Mouse (Mus musculus) olfactory bulb, adult 2 months (tissue): ENCODE results near the gene Pigyl. TPM values are rescaled to one million over a fixed set of nuclear protein-coding genes. Genes with fewer than 3 reads are reported as not detected.

ENCODE experiments used
- H3K27ac ChIP-seq: fragments of 200-500 bp; 2 replicates; pipeline ENCODE4 v1.5.1; 2012; ENCODE audit warnings: low read depth, low read length; ENCODE audit not compliant: insufficient read depth
- H3K4me1 ChIP-seq: fragments of 200-500 bp; 2 replicates; pipeline ENCODE4 v1.6.1; 2012; ENCODE audit warnings: low read length; ENCODE audit not compliant: control insufficient read depth, insufficient read depth
- H3K4me3 ChIP-seq: fragments of 200-500 bp; 2 replicates; pipeline ENCODE4 v1.5.1; 2012; ENCODE audit warnings: mild to moderate bottlenecking, low read depth, low read length, moderate library complexity; ENCODE audit not compliant: insufficient read depth
- CTCF ChIP-seq: fragments of 200-500 bp; IDR thresholded peaks from 2 replicates; pipeline ENCODE4 v1.5.1; 2012; ENCODE audit warnings: low read depth, mild to moderate bottlenecking, low read length, moderate library complexity; ENCODE audit not compliant: insufficient read depth
- POLR2A ChIP-seq: fragments of 200-500 bp; IDR thresholded peaks from 2 replicates; pipeline ENCODE4 v1.6.1; 2012; ENCODE audit warnings: mild to moderate bottlenecking, low read depth, low read length, moderate library complexity; ENCODE audit not compliant: insufficient read depth
- WGBS: fragments of 180-500 bp; shearing (Covaris S2); methylation state at CpG from one replicate; pipeline ENCODE4 v1.1.7; 2018; 5-methylcytosine and 5-hydroxymethylcytosine counted together
- polyA plus RNA-seq: library from polyadenylated mRNA; stranded (reverse); fragments of >200 nt; gene quantifications from 2 replicates; pipeline ENCODE4 v1.2.4, GENCODE M21; 2012; ENCODE audit warnings: low replicate concordance; ENCODE audit not compliant: missing spikeins, insufficient read depth, insufficient read length

Gene Pigyl
- polyA plus RNA-seq, 1 experiment, result not detected

DNA sequence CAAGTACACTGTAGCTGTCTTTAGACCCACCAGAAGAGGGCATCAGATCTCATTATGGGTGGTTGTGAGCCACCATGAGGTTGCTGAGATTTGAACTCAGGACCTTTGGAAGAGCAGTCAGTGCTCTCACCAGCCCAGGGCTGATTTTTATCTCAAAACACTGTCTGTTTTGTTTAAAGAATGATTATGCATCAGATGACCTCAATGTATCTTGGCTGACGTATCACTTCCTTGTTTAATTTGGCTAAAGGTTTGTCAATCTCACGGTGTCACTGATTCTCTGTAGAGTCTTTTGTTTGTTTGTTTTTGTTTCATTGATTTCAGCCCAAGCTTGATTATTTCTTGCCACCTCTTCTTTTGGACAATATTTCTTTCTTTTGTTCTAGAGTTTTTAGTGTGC lies 5.7 kb upstream of the Pigyl start:
- H3K4me3 ChIP-seq, result no peak overlapping the region
- no peak for TF ChIP-seq CTCF
- no peak for TF ChIP-seq POLR2A
- WGBS, result 71% methylated on average over 2 of the region's 2 CpGs
- H3K4me1 ChIP-seq, result peaks cover 3% of the 10 kb centered on the region; the same call in 1 of the 2 replicates
- no peak overlapping the region for H3K27ac ChIP-seq

GRCm38 (mm10) chr9:22153810-22154209 lies 2.8 kb upstream of the Pigyl start:
- no peak overlapping the region for H3K4me3 ChIP-seq
- 90% methylated on average over 3 of the region's 3 CpGs for WGBS

DNA sequence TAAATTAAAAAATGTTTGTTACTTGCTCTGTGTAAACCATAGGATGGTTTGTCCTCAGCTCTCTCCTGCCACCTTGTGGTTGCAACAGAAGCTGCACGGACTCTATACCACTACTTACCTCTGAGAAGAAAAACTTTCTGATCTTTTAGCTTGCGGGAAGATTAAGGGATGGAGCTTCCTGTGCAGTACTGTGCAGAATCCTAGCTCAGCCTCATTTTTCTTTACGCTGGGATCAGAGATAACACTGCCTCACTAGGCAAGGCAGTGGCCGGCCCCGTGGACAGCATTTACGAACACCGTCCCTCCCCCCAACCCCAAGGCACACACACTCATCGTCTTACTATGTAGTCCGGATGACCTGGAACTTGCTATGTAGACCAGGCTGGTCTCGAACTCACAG lies 1.0 kb upstream of the Pigyl start:
- TF ChIP-seq CTCF, result peak; percentile 37; the same call in 1 of the 2 replicates
- TF ChIP-seq POLR2A, result no peak
- Histone ChIP-seq H3K4me1 (peaks cover 11% of the 10 kb centered on the region), H3K27ac (no peak overlapping the region), H3K4me3 (no peak overlapping the region)
- WGBS, result 16% methylated on average over 10 of the region's 10 CpGs

More at GRCm38 (mm10) chr9:22153810-22154209, 2.8 kb upstream of the Pigyl start:
- no peak for TF ChIP-seq POLR2A
- TF ChIP-seq CTCF, result no peak
- H3K4me1 ChIP-seq, result peaks cover 11% of the 10 kb centered on the region
- no peak overlapping the region for H3K27ac ChIP-seq

DNA sequence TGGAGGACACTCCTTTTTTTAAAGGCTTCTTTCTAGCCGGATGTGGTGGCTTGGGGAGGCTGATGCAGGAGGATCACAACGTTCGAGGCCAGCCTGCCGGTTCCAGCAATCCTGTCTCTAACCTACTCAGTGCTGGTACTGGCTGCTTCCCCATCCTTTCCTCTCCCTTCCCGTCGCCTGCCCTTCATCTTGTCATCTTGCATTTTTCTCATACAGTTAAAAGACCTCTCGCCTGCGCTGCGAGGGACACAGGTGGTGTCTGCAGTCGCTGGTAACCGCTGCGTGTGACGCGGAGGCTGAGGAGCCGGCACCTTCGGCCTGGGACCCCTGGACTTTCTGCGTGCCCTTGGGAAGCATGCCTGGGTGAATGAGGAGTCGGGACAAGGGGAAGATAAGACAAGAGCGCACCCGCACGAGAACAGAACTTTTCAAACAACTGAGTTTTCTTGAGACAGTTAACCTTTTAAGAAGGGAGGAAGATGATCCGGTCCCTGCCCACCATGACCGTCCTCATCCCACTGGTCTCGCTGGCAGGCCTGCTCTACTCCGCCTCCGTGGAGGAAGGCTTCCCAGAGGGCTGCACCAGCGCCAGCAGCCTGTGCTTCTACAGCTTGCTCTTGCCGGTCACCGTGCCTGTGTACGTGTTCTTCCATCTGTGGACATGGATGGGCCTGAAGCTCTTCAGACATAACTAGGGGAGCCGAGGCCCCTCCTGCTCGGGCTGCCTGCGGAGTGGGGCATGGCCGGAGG lies 1.0 kb downstream of the Pigyl start:
- 67% methylated on average over 34 of the region's 34 CpGs for WGBS
- no peak overlapping the region for H3K27ac ChIP-seq

GRCm38 (mm10) chr9:22161299-22161698 lies 4.7 kb downstream of the Pigyl start:
- H3K27ac ChIP-seq, result no peak overlapping the region
- peaks cover 8% of the 10 kb centered on the region for H3K4me1 ChIP-seq
- no peak overlapping the region for H3K4me3 ChIP-seq
- WGBS, result 47% methylated on average over 6 of the region's 6 CpGs
- TF ChIP-seq POLR2A (no peak), CTCF (no peak)

More for the DNA sequence above, 1.0 kb downstream of the Pigyl start:
- Histone ChIP-seq H3K4me1 (peaks cover 11% of the 10 kb centered on the region), H3K4me3 (peak overlapping the region; percentile 94)
- TF ChIP-seq CTCF (no peak), POLR2A (no peak)

- H3K4me1 ChIP-seq, result peaks cover 8% of the 10 kb centered on the region
- TF ChIP-seq POLR2A (no peak), CTCF (no peak)
- WGBS, result 87% methylated on average over 9 of the region's 9 CpGs
- no peak overlapping the region for H3K4me3 ChIP-seq
- no peak overlapping the region for H3K27ac ChIP-seq
Measured at GRCm38 (mm10) chr9:22162305-22162704, 5.7 kb downstream of the Pigyl start.

DNA sequence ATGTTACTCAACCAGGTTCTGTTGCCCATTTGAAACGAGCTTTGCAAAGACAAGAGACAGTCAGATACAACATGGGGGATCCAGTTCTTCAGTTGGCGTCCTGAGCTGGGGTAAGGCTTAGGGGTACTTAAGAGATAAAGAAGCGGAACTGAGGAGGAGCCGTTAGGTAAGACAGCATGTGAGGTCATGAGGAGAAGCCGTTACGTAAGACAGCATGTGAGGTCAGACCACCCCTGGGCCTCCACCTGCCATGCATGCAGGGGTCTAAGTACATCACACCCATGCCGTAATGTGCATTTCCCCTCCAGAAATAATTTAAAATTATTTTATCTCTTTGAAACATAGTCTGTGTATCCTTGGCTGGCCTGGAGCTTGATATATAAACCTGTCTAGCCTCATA lies 6.3 kb downstream of the Pigyl start:
- Histone ChIP-seq H3K4me3 (no peak overlapping the region), H3K27ac (no peak overlapping the region), H3K4me1 (peaks cover 2% of the 10 kb centered on the region)
- TF ChIP-seq CTCF (no peak), POLR2A (no peak)
- 95% methylated on average over 7 of the region's 7 CpGs for whole genome bisulfite sequencing

GRCm38 (mm10) chr9:22164711-22165668 lies 8.3 kb downstream of the Pigyl start:
- Histone ChIP-seq H3K4me1 (no peaks in the 10 kb centered on the region), H3K4me3 (peak overlapping the region; percentile 55), H3K27ac (0 out of 2 replicates have a peak overlapping the region, but pooled peaks have one; percentile 7)
- TF ChIP-seq CTCF (no peak), POLR2A (peak; percentile 65)
- 2% methylated on average over 54 of the region's 54 CpGs for WGBS

DNA sequence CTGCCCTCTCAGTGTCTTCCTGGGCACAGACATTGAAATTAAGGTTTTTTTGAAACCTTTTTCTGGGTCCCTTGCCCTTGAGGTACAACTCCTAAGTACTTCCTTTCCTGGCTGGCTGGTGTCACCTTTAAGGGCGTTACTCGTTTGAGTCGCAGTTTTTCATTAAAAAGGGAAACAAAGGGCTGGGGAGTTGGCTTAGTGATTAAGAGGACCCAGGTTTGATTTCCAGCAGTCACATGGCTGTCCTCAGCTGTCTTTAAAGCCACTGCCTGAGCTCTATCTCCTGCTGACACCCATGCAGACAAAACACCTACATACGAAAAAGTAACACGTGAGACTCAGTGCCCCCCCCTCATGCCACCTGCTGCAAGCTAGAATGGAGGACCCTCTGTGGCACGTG lies 9.3 kb downstream of the Pigyl start:
- H3K27ac ChIP-seq, result no peak overlapping the region
- 58% methylated on average over 6 of the region's 6 CpGs for WGBS
- H3K4me1 ChIP-seq, result no peaks in the 10 kb centered on the region
- H3K4me3 ChIP-seq, result no peak overlapping the region
- TF ChIP-seq CTCF, result no peak
- no peak for TF ChIP-seq POLR2A
